Mouse (Mus musculus) lung, adult 2 months (tissue): ENCODE measurements at regions not wholly inside any gene's neighbourhood (a gene's known extent, or its start where the extent isn't known, plus 50 kb on each side); places are given as distances from the start of the nearest gene placed in this dataset.

Experiments used
- DNase-seq: peaks from one replicate; pipeline ENCODE4 v3.0.0; 2022
- H3K4me1 ChIP-seq: fragments of 200-500 bp; 2 replicates; pipeline ENCODE4 v1.6.1; 2011; ENCODE audit warnings: low read length; ENCODE audit not compliant: control insufficient read depth, insufficient read depth
- H3K4me3 ChIP-seq: fragments of 200-500 bp; replicated peaks from 2 replicates; pipeline ENCODE3; 2011; ENCODE audit warnings: low read depth, mild to moderate bottlenecking, control low read depth, low read length; ENCODE audit errors: extremely low read depth
- CTCF ChIP-seq: fragments of 200-500 bp; IDR thresholded peaks from 2 replicates; pipeline ENCODE4 v1.5.1; 2011; ENCODE audit warnings: mild to moderate bottlenecking, low read length, control low read depth; ENCODE audit not compliant: insufficient read depth
- POLR2A ChIP-seq: fragments of 200-500 bp; IDR thresholded peaks from 2 replicates; pipeline ENCODE4 v1.6.1; 2011; ENCODE audit warnings: low read depth, mild to moderate bottlenecking, control low read depth, low read length, borderline replicate concordance; ENCODE audit errors: extremely low read depth
- WGBS: fragments of 180-500 bp; shearing (Covaris S2); methylation state at CpG from one replicate; pipeline ENCODE4 v1.1.7; 2018; 5-methylcytosine and 5-hydroxymethylcytosine counted together

DNA sequence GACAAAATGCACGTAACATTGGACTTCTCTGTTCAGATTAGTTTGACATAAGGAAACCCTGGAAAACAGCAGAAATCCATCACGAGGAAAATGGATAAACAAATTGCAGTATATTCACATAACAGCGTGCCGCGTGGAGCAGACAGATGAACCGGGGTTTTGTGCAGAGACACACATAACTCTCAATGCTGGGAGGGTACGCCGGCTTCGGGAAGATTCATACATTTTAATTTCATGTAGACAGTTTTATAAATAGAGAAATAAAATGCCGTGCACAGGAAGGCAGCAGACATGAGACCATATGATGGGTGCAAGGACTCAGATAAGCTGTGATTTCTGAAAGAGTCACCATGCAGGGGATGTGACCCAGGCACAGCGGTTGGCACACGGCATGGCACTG lies 489.9 kb upstream of the Fam19a5 start:
- WGBS: 83% methylated on average over 12 of the region's 12 CpGs
- Histone ChIP-seq H3K4me1 (no peaks in the 10 kb centered on the region), H3K4me3 (no peak overlapping the region)
- DNase-seq: no peak
- TF ChIP-seq POLR2A: no peak
- no peak for TF ChIP-seq CTCF

DNA sequence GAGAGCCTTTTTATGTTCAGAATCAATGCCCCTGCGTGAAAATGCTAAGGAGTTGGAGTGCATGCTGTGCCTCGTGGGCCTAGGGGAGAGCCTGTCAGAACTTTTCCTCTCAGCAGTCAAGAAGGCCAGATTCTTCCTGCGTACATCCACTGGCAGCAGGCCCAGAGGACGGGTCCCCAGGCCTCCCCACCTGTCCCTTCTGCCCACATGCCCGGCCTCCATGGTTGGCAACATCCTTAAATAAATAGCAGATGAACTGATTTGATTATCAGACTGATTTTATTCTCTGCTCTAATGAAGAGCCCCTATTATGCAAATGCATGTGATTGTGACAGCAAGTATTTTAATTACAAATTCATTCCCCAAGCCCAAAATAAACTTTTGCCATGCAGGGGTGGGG lies 479.2 kb upstream of the Fam19a5 start:
- Histone ChIP-seq H3K4me1 (no peaks in the 10 kb centered on the region), H3K4me3 (no peak overlapping the region)
- TF ChIP-seq POLR2A: no peak
- TF ChIP-seq CTCF: no peak
- no peak for DNase-seq
- 51% methylated on average over 5 of the region's 5 CpGs for WGBS

DNA sequence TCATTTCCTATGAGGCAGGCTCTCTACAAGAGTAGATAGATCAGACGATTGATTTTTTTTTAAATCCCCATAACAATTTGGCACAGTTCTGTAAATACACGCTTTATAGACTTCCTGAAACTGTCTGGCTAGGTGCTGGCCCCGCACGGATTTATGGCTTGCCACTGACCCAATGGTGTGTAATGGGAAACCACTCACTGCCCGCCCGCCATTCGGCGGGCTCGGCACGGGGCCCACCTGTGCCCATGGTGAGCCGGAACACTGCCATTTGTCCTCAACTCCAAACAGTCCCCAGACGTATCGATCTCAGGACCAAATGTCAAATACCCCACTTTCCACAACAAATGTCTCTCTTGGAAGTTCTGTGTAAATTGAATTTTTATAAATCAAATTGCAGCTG lies 475.8 kb upstream of the Fam19a5 start:
- WGBS: 74% methylated on average over 13 of the region's 13 CpGs
- no peak overlapping the region for H3K4me3 ChIP-seq
- no peaks in the 10 kb centered on the region for H3K4me1 ChIP-seq
- no peak for DNase-seq
- TF ChIP-seq CTCF: no peak
- no peak for TF ChIP-seq POLR2A

DNA sequence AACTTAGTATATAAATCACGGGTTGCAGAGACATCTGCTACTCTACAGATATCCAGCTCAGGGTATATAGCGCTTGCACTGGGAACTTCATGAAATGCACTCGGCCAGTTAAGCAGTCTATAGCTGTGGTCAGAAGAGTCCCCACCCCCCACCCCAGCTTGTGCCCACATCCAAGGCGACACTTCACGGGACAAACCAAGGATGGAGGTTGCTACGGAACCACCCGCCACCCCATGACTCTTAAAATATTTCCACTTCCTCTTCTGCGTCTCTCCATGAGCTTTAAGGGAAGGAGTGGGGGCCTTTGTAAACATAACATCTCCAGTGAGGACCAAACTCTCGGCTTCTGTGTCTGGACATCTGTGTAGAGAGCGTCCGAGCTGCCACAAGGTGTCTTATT lies 469.5 kb upstream of the Fam19a5 start:
- Histone ChIP-seq H3K4me3 (no peak overlapping the region), H3K4me1 (no peaks in the 10 kb centered on the region)
- no peak for DNase-seq
- TF ChIP-seq CTCF: no peak
- TF ChIP-seq POLR2A: no peak
- WGBS: 52% methylated on average over 11 of the region's 11 CpGs

DNA sequence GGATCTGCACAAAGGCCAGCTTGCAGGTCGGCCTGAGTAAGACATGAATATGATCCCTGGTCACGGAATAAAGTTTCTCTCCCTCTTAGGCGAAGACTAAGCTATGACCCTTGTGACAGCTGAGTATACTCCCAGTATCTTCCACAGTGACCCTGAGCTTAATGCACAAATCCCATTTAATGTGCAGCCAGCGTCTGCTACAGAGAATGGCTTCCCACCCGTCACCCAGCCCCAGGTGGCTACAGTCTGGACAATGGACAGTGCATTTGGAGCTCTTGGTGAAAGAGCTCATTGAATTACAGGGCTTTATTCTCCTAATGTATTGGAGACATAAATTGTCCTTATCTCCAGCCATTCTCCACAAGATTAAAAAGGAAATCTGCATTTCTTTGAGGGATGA lies 454.3 kb upstream of the Fam19a5 start:
- Histone ChIP-seq H3K4me1 (no peaks in the 10 kb centered on the region; the same call in 1 of the 2 replicates), H3K4me3 (no peak overlapping the region)
- TF ChIP-seq CTCF: no peak
- TF ChIP-seq POLR2A: no peak
- 74% methylated on average over 5 of the region's 5 CpGs for WGBS
- DNase-seq: no peak

DNA sequence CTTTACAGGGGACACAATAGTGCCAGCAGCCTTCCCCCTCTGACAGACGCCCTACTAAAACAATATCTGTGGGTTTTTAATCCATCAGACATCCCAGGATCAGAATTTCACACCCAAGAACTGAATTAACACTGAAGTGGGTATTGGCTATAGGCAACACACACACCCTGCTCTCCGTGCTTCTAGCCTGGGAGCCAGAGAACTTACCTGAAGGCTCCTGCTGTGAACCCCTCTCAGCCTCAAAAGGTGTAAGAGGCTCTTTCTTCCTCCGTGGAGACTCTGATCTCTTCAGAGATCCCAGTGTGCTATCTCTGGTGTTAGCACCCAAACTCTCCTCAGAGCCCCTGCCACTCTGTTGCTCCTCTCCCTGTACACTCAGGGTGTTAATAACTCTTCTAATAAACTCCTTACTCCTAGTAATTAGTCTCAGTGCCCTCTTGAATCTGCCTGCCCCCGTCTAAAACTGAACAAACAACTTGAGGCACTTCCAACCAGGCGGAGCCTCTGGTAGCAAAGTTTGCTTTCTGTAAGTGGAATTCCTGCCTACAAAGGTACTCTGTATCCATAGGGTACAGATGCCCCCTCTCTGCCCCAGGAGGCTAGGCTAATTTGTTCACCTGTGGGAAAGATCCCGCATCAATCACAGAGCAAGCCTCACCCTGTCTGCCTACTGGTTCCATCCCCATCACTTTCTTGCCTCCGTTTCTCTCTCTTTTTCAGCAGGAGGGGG lies 452.9 kb upstream of the Fam19a5 start:
- Histone ChIP-seq H3K4me1 (no peaks in the 10 kb centered on the region; the same call in 1 of the 2 replicates), H3K4me3 (no peak overlapping the region)
- 35% methylated on average over 7 of the region's 7 CpGs for WGBS
- TF ChIP-seq POLR2A (no peak), CTCF (no peak)
- peak; percentile 21 for DNase-seq

DNA sequence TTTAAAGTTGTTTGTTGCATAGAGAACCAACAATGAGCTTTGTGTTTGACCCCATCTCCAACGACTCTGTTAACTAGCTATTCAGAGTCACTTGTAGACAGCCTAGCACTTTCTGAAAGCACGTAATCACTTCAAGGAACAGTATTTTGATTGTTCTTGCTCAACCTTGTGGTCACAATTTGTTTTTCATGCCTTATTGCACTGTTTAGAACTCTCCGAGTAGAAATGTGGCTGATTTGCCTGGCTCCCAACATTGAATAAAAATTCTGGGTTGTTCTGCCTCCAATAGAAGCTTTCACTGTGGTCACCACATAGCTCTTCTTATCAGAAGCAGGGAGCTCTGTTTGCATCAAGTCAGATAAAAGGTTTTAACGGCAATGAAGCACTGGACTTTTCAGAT lies 446.9 kb upstream of the Fam19a5 start:
- no peak for DNase-seq
- no peak for TF ChIP-seq CTCF
- no peak for TF ChIP-seq POLR2A
- Histone ChIP-seq H3K4me1 (no peaks in the 10 kb centered on the region), H3K4me3 (no peak overlapping the region)
- WGBS: 64% methylated on average over 4 of the region's 4 CpGs

DNA sequence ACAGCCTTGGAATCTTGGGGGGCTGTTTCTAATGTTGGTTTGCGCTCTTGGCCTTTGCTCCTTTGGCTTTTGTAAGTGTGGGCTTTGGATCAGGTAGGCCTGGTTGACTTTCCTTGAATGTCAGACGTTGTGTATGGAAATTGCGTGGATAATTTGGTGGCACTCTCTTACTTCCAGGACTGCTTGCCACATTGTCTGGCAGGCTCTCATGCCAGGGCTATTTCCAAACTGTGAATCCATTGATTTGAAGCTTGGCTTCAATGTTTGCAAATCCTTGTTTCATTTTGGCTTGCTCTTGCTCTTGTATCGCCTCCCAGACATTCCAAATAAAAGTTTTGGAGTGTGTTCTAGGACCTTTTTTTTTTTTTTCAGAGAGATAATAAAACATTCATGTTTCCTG lies 443.0 kb upstream of the Fam19a5 start:
- 62% methylated on average over 4 of the region's 4 CpGs for WGBS
- DNase-seq: no peak

DNA sequence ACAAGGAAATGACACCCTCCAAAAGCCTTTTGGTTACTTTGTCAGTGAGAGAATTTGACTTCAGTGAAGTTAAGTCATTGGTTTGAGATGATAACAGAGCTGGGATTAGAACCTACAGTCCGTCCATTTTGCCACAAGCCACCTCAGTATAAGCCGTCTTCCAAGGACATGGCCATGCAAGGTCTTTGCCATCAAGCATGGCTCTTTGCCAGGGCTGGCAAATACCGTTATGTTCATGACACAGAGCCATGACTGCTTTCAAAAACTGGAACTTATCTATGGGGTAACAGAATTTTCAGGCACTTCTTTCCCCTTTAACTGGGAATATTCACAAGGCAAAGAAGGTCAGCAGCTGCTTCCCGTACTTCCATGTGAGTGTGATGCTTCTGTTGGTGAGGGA lies 441.9 kb upstream of the Fam19a5 start:
- 72% methylated on average over 4 of the region's 4 CpGs for WGBS

More for the DNA sequence above, 443.0 kb upstream of the Fam19a5 start:
- Histone ChIP-seq H3K4me1 (no peaks in the 10 kb centered on the region), H3K4me3 (no peak overlapping the region)
- TF ChIP-seq POLR2A (no peak), CTCF (no peak)

DNA sequence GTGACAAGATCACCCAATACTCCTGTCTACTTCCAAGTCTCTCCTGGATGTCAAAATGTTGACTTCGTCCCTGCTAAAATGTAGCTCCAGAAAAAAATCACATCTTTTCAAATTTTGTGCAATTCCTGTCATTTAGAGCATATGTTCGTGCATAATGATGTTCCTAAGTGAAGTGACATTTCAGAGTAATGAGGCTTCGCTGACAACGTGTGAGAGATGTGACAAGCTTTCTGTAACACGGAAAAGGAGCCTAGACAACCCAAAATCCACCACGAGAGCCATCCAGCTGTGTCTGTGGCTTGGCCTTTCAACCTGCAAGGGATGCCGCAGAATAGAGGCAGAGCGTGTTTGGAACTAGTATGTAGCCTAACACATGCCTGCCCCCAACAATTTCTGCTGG lies 438.1 kb upstream of the Fam19a5 start:
- DNase-seq: no peak
- TF ChIP-seq CTCF (no peak), POLR2A (no peak)
- Histone ChIP-seq H3K4me1 (no peaks in the 10 kb centered on the region), H3K4me3 (no peak overlapping the region)
- WGBS: 72% methylated on average over 8 of the region's 8 CpGs

More for the DNA sequence above, 441.9 kb upstream of the Fam19a5 start:
- no peak for TF ChIP-seq POLR2A
- no peak for TF ChIP-seq CTCF
- DNase-seq: no peak
- Histone ChIP-seq H3K4me1 (no peaks in the 10 kb centered on the region), H3K4me3 (no peak overlapping the region)

DNA sequence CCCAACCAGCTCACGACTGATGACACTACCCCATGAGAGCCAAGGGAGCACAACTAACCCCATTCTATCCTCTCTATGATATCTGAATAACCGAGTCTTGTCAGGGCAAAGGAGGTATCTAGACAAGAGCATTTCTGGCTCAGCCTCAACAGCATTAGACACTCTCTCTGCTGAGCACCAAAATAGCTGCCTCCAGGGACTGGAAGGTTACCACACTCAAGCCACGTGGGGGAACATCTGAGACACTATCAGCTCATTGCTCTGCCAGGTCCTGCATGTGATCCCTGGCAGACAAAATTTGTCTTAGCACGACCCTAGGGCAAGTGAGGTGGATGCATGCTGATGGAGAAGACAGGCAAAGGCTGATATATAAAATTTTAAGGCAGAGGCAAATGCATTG lies 436.4 kb upstream of the Fam19a5 start:
- TF ChIP-seq CTCF (no peak), POLR2A (no peak)
- DNase-seq: no peak
- WGBS: 56% methylated on average over 4 of the region's 4 CpGs

More for the DNA sequence above, 436.4 kb upstream of the Fam19a5 start:
- no peaks in the 10 kb centered on the region for H3K4me1 ChIP-seq
- no peak overlapping the region for H3K4me3 ChIP-seq
